Mouse (Mus musculus): ENCODE data around the gene Paqr6. TPM values are rescaled to one million over a fixed set of nuclear protein-coding genes. Genes with fewer than 3 reads are reported as not detected.

Gene Paqr6
- polyA plus RNA-seq, 2 experiments: 13.9 to 17.2 TPM

DNA sequence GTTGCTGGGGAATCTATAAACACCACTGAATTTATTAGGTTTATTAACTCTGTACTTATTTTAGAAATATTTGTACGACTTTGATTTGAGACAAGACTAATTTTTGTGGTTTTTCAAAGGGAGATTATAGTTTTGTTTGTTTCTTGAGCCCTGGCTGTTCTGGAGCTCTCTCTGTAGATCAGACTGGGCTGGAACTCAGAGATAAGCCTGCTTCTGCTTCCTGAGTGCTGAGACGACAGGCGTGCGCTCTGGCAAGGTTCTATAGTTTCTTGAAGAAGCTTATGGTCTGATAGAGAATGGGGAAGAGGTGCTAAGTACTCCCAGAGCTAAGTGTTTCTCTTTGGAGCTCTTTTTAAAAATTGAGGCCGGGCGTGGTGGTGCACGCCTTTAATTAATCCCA, 26.1 kb upstream of the Paqr6 start:
- TF ChIP-seq POLR2A (IDR thresholded peaks at IDR 0.05; ENCODE audit: borderline replicate concordance, extremely low read depth, insufficient read depth, insufficient read length): no peak
- no peak overlapping the region for H3K4me3 ChIP-seq (replicated peaks; ENCODE audit: low read length)
- DNase-seq (ENCODE audit: low spot score) (no peak), ATAC-seq (ENCODE audit: low FRiP score, low read depth) (no peak)
- peaks cover 20% of the 10 kb centered on the region for H3K36me3 ChIP-seq (ENCODE audit: control insufficient read depth, insufficient read depth, low read length)
- H3K27ac ChIP-seq (replicated peaks; ENCODE audit: low read depth, low read length): no peak overlapping the region
- WGBS: 89% methylated on average over 7 of the region's 7 CpGs
- no peaks in the 10 kb centered on the region for H3K9me3 ChIP-seq (ENCODE audit: control insufficient read depth, low read length)
- no peak overlapping the region for H3K4me2 ChIP-seq (replicated peaks; ENCODE audit: low read depth, low read length, severe bottlenecking)
- H3K9ac ChIP-seq (ENCODE audit: low read depth, low read length, severe bottlenecking): no peak overlapping the region
- peaks cover 12% of the 10 kb centered on the region for H3K4me1 ChIP-seq (ENCODE audit: control insufficient read depth, insufficient read depth, low read length)
- no peaks in the 10 kb centered on the region for H3K27me3 ChIP-seq (ENCODE audit: control insufficient read depth, insufficient read depth, low read length)

DNA sequence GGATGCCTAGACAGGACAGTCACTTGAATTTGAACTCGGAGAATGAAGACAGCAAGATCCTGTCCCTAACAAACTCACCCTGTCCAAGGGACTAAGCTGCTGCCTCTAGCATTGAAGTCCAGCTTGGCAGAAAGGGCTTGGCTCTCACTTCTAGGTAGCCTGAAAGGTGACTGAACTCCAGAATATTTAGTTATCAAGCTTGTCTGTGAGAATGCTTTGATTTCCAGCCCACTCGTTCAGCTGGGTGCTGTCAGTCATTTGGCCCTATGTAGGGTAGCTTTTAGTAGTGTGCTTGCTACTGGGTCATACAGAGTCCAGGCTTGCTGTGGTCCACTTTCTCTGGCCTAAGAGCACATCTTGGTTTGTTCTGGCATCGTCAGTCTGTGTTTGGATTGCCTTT, 25.4 kb upstream of the Paqr6 start:
- DNase-seq (ENCODE audit: low spot score) (no peak), ATAC-seq (ENCODE audit: low FRiP score, low read depth) (no peak)
- Histone ChIP-seq H3K4me2 (replicated peaks; ENCODE audit: low read depth, low read length, severe bottlenecking) (no peak overlapping the region), H3K36me3 (ENCODE audit: control insufficient read depth, insufficient read depth, low read length) (peaks cover 27% of the 10 kb centered on the region), H3K4me3 (replicated peaks; ENCODE audit: low read length) (no peak overlapping the region), H3K27me3 (ENCODE audit: control insufficient read depth, insufficient read depth, low read length) (no peaks in the 10 kb centered on the region), H3K4me1 (ENCODE audit: control insufficient read depth, insufficient read depth, low read length) (peaks cover 12% of the 10 kb centered on the region), H3K9me3 (ENCODE audit: control insufficient read depth, low read length) (no peaks in the 10 kb centered on the region), H3K27ac (replicated peaks; ENCODE audit: low read depth, low read length) (no peak overlapping the region), H3K9ac (ENCODE audit: low read depth, low read length, severe bottlenecking) (no peak overlapping the region)
- no peak for TF ChIP-seq POLR2A (IDR thresholded peaks at IDR 0.05; ENCODE audit: borderline replicate concordance, extremely low read depth, insufficient read depth, insufficient read length)
- WGBS: 81% methylated on average over 3 of the region's 3 CpGs

DNA sequence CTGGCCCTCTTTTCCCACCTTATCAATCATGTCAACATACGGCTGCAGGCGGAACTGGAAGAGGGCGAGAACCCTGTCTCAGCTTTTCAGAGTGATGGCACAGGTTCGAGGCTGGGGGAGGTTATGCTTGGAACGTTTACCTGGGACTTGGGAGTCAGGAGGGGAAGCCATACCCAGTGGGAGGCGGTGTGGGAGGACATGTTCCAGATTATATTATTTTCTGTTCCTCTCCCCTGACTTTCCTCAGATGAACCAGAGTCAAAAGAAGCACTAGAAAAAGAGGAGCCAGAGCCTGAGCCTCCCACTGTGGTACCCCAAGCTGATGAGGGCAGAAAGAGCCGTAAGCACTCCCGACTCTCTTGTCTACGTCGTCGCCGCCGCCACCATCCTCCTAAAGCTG, 13.7 kb upstream of the Paqr6 start:
- no peak overlapping the region for H3K4me2 ChIP-seq (replicated peaks; ENCODE audit: low read depth, low read length, severe bottlenecking)
- H3K4me1 ChIP-seq (ENCODE audit: control insufficient read depth, insufficient read depth, low read length): no peaks in the 10 kb centered on the region
- ATAC-seq (ENCODE audit: low FRiP score, low read depth): no peak
- no peak for TF ChIP-seq POLR2A (IDR thresholded peaks at IDR 0.05; ENCODE audit: borderline replicate concordance, extremely low read depth, insufficient read depth, insufficient read length)
- no peak overlapping the region for H3K9ac ChIP-seq (ENCODE audit: low read depth, low read length, severe bottlenecking)
- no peaks in the 10 kb centered on the region for H3K9me3 ChIP-seq (ENCODE audit: control insufficient read depth, low read length)
- H3K27ac ChIP-seq (replicated peaks; ENCODE audit: low read depth, low read length): no peak overlapping the region
- no peak for DNase-seq (ENCODE audit: low spot score)
- H3K36me3 ChIP-seq (ENCODE audit: control insufficient read depth, insufficient read depth, low read length): peaks cover 100% of the 10 kb centered on the region
- no peak overlapping the region for H3K4me3 ChIP-seq (replicated peaks; ENCODE audit: low read length)
- H3K27me3 ChIP-seq (ENCODE audit: control insufficient read depth, insufficient read depth, low read length): no peaks in the 10 kb centered on the region
- 88% methylated on average over 13 of the region's 13 CpGs for WGBS

DNA sequence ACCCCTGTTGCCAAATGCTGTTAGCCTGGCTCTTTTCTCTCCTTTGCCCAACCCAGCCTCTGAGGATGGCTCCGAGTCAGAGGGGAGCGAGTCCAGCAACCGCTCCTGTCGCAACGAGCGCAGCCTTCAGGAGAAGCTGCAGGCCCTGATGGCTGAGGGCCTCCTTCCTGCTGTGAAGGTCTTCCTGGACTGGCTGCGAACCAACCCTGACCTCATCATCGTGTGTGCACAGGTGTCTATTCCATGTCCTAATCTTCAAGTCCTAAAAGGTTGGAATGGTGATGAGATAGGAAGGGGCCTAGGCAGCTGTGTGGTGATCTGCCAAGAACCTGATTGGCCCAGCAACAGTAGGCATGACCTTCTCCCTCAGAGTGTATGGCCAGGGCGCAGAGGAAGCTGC, 11.5 kb upstream of the Paqr6 start:
- H3K4me1 ChIP-seq (ENCODE audit: control insufficient read depth, insufficient read depth, low read length): no peaks in the 10 kb centered on the region
- peaks cover 100% of the 10 kb centered on the region for H3K36me3 ChIP-seq (ENCODE audit: control insufficient read depth, insufficient read depth, low read length)
- no peak overlapping the region for H3K9ac ChIP-seq (ENCODE audit: low read depth, low read length, severe bottlenecking)
- DNase-seq (ENCODE audit: low spot score) (no peak), ATAC-seq (ENCODE audit: low FRiP score, low read depth) (no peak)
- H3K4me2 ChIP-seq (replicated peaks; ENCODE audit: low read depth, low read length, severe bottlenecking): no peak overlapping the region
- no peaks in the 10 kb centered on the region for H3K27me3 ChIP-seq (ENCODE audit: control insufficient read depth, insufficient read depth, low read length)
- H3K9me3 ChIP-seq (ENCODE audit: control insufficient read depth, low read length): no peaks in the 10 kb centered on the region
- no peak overlapping the region for H3K4me3 ChIP-seq (replicated peaks; ENCODE audit: low read length)
- TF ChIP-seq POLR2A (IDR thresholded peaks at IDR 0.05; ENCODE audit: borderline replicate concordance, extremely low read depth, insufficient read depth, insufficient read length): no peak
- 87% methylated on average over 9 of the region's 9 CpGs for WGBS
- H3K27ac ChIP-seq (replicated peaks; ENCODE audit: low read depth, low read length): no peak overlapping the region

DNA sequence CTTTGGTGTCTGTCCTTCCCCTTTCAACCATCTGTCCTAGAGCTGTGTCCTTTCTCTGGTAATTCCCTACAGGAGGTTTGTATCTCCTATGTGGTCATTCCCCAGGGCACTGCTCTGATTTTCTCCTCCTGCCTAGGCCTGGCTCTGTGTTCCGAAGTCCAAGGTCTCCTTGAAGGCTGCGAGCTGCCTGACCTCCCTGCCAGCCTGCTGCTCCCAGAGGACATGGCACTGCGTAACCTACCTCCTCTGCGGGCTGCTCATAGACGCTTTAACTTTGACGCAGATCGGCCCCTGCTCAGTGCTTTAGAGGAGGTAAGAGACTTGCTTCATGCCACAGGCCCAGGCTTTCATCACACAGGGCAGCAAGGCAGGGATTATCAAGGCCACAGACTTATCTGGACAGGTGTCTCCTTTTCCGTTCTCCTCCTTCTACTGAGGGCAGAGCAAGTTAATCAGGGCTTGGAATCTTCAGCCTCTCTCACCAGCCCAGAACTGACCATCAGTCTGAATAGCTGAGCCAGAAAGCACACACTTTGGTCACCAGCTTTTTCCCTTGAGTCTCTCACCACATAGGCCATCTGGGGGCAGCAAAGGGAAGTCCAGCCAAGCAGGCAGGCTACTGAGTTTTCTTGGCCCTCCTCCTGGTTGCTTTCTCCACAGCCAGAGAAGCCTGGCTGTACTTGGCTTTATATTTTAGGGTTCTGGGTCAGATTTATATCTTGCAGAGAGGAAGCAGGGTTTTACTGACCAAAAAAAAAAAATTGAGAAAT, 9.8 kb upstream of the Paqr6 start:
- ATAC-seq (ENCODE audit: low FRiP score, low read depth) (no peak), DNase-seq (ENCODE audit: low spot score) (no peak)
- Histone ChIP-seq H3K4me2 (replicated peaks; ENCODE audit: low read depth, low read length, severe bottlenecking) (no peak overlapping the region), H3K27me3 (ENCODE audit: control insufficient read depth, insufficient read depth, low read length) (no peaks in the 10 kb centered on the region), H3K4me1 (ENCODE audit: control insufficient read depth, insufficient read depth, low read length) (no peaks in the 10 kb centered on the region), H3K9me3 (ENCODE audit: control insufficient read depth, low read length) (no peaks in the 10 kb centered on the region), H3K36me3 (ENCODE audit: control insufficient read depth, insufficient read depth, low read length) (peaks cover 100% of the 10 kb centered on the region), H3K4me3 (replicated peaks; ENCODE audit: low read length) (no peak overlapping the region), H3K9ac (ENCODE audit: low read depth, low read length, severe bottlenecking) (no peak overlapping the region), H3K27ac (replicated peaks; ENCODE audit: low read depth, low read length) (no peak overlapping the region)
- WGBS: 96% methylated on average over 8 of the region's 8 CpGs
- no peak for TF ChIP-seq POLR2A (IDR thresholded peaks at IDR 0.05; ENCODE audit: borderline replicate concordance, extremely low read depth, insufficient read depth, insufficient read length)

Data from limb, embryonic 14.5 days (tissue).